Mouse (Mus musculus) cerebellum, adult 2 months (tissue): Measurements from ENCODE around the gene Ndp.

ENCODE experiments used
- CTCF ChIP-seq: fragments of 200-500 bp; IDR thresholded peaks from 2 replicates; pipeline ENCODE4 v1.5.1; 2011; ENCODE audit warnings: low read depth, mild to moderate bottlenecking, control low read depth, low read length, moderate library complexity, borderline replicate concordance; ENCODE audit not compliant: insufficient read depth
- POLR2A ChIP-seq: fragments of 200-500 bp; IDR thresholded peaks from 2 replicates; pipeline ENCODE4 v1.6.1; 2011; ENCODE audit warnings: low read length, control low read depth, borderline replicate concordance; ENCODE audit not compliant: insufficient read depth

DNA sequence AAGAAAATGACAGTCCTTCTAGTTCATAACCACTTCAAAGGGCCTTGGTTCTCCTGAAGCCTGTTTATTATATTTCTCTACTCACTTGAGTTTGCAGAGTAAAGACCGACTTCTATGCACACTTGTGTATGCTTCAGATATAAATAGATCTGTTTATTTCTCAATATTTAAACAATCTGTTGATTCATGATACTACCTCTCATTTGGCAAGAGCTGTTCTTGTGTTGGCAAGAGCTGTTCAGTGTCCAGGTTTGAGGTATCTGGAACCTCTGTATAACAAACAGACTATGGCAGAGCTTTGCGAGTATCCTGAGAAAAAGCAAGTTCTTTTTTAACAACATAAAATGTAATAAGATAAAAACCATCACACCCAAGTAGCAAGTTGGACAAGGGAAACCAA is 65.5 kb downstream of the Ndp start:
- TF ChIP-seq CTCF (no peak), POLR2A (no peak)
